Mouse (Mus musculus): ENCODE measurements around the gene Knstrn.

DNA sequence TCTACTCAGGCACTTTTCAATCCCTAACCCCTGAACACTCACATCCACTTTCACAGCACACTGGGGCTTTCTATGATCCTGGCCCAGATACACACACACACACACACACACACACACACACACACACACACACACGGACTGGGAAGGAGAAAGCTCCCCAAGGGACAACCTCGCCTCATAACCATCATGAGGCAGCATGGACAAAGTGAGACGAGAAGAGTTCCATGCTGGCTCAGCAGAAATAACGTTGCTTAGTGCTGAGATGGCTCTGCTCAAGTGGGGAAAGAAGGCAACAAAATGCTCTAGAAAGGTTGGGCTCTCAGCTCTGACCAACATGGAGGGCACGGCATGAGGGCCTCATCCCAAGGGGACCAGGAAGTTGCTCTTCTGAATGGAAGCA, 27.4 kb downstream of the Knstrn start:
- no peak for TF ChIP-seq MAX (IDR thresholded peaks at IDR 0.05; ENCODE audit: low read length)
- TF ChIP-seq RAD21 (IDR thresholded peaks at IDR 0.05; ENCODE audit: low read depth, low read length): no peak
- TF ChIP-seq USF1 (IDR thresholded peaks at IDR 0.05; ENCODE audit: low read depth, low read length): no peak
- no peak for TF ChIP-seq EP300 (IDR thresholded peaks at IDR 0.05; ENCODE audit: low read depth in 1 of 2, low read length in 2 of 2)
- no peak for TF ChIP-seq MAFK (IDR thresholded peaks at IDR 0.05; ENCODE audit: borderline replicate concordance, low read depth, low read length)
- no peak for TF ChIP-seq NELFE (IDR thresholded peaks at IDR 0.05; ENCODE audit: low read depth, low read length)
- TF ChIP-seq MAZ (IDR thresholded peaks at IDR 0.05; ENCODE audit: low read depth, low read length): no peak
- no peak for TF ChIP-seq BHLHE40 (IDR thresholded peaks at IDR 0.05; ENCODE audit: borderline replicate concordance, low read depth, low read length)

Data from MEL (cell line).